Mouse (Mus musculus) retina, postnatal 1 day (tissue): ENCODE measurements around the gene Gm7361.
"Not testable (repeated sequence)": the region's sequence is repeated elsewhere in the genome, so short reads cannot be mapped to it uniquely, and the experiment has no call there.

Source experiments
- DNase-seq: peaks from one replicate; pipeline ENCODE4 v3.0.0-alpha.2; 2012

The Gm7361 gene

DNA sequence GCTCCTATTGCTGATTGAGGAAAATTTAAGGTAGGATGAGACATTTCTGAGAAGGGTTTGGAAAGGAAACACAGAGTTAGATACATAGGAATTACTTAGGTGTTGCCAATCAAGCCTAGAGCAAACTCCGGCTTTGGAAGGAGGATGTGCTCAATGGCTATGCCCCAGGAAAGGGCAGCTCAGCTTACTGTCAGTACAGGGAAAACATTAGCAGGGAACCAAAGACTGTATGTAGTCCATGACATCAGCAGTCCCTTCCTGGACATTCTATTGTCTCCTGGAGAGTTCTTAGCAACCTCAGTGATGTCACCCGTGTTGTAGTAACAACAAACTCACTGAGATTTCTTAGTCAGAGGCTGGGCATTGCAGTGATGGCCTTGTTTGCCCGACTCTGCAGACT is at the start of gene Gm7361:
Gene Gm7361, plus strand, starts transcription at position 301 of the 400 bp plus-strand sequence.
- DNase-seq: not testable (repeated sequence)

DNA sequence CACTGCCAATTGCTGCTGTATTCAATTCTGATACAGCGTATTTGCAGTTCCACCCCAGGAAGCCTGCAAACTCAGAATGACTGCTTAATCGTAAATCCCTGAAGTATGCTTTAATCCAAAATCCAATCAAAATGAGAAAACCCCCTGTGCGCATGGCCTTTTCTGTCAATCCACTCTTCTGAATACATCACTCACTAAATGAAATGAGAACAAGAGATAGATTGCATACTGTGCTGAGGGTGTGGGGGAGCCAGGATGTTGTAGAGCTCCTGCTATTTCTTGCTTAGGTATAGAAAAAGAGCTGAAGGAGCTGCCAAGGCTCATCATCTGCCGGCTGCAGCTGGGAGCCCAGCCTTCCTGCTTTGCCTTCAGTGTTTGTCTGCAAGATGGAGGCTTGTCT is 46.5 kb upstream of the Gm7361 start:
- DNase-seq: peak; percentile 30

DNA sequence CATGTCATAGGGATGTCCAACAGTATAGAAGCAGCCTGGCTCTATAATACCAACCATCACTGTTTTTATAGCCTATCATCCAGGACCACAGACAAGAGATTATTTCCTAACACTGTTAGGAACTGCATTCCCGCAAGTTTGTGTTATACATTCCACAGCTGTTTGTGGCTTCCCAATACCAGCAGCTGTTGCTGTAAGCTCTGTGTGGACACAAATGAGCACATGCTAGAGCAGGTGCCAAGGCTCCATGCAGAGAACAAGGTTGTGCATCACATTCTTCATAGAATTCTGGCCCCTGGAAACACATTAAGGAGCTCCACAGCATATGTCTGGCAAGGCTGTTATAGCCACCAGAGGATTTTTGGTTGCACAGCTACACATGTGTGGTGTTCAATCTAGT is 35.4 kb upstream of the Gm7361 start:
- DNase-seq: no peak

DNA sequence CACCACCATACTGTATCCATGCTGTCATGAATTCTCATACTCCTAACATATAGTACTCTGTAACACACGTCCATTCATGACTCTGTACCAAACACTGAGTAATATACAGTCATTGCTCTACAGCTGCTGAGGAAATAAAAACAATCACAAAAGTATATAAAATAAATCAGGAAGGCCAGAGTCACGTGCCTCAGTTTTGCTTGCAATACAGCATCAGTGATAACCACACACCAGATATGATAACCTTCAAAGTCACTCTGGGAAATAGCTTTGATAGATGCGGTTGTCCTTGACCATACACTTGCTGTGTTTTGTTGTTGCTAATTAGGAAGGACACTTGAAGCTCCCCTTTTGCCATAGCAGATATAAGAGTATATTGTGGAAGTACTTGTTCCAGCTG is 9.2 kb downstream of the Gm7361 start:
- not testable (repeated sequence) for DNase-seq

DNA sequence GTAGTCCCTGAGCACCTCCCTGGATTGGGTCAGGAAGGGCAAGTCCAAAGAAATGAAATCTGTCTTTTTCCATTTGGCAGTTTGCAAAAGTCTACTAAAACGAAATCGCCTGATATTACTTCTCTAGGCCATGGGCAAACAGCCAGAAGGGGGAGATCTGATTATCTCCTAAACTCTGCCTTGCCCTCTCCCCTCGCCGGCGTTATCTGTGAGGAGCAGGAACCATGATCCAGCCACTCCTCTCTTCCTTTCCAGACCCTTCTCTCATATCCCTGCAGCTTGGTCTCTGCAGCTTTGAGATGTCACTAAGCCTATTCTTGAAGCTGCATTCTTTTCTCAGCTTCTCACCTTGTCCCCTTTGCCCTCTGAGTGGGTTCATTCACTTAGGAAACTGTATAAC is 22.9 kb downstream of the Gm7361 start:
- no peak for DNase-seq

DNA sequence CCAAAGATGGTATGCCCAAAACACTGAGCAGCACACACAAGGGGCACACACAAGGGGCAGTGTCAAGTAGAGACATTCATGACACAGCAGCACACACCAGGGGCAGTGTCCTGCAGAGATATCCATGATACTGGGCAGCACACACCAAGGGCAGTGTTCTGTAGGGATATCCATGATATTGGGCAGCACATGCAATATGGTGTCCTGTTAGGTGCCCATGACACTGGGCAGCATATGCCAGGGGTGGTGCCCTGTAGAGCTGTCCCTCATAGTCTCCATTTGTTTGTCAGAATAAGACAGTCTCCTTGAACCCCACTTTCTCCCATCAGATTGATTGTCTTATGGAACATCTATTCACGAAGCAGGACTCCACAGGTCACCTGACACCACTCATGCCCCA is 24.2 kb downstream of the Gm7361 start:
- DNase-seq: no peak

DNA sequence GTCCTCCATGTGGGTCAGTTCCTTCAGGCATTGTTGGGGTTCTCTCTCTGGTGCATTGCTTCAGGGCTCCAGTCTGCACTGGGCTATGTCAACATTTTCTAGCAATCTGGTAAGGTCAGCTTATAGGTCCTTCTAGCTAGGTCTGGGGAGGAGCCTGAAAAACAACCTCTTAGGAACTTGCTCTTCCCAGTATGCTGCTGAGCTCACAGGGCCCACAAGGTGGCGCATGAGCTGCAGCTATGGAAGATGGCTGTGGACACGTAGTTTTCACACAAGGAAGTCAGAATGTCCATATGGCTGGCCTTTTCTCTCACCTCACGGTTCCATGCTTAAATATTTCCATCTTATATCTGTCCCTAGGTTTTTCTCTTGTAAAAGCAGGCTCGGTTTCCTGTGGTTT is 24.8 kb downstream of the Gm7361 start:
- peak; percentile 73 for DNase-seq

DNA sequence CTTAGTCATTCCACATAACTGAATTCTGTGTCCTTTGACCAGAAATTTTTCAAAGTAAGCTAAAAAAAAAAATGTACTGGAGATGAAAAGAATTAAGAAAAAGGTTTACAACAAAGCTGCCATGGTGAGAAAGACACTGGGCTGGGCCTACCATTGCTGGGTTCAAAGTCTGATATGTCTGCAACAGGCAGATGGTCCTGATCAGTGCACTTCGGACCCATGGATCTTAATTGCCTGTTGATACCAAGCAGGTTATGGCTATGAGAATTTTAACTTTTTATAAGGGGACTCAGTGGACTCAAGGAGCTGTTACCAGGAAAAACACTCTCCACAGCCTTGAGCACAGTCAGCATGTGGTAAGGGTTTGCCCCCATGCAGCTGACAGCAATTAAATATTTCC is 25.9 kb downstream of the Gm7361 start:
- DNase-seq: no peak

DNA sequence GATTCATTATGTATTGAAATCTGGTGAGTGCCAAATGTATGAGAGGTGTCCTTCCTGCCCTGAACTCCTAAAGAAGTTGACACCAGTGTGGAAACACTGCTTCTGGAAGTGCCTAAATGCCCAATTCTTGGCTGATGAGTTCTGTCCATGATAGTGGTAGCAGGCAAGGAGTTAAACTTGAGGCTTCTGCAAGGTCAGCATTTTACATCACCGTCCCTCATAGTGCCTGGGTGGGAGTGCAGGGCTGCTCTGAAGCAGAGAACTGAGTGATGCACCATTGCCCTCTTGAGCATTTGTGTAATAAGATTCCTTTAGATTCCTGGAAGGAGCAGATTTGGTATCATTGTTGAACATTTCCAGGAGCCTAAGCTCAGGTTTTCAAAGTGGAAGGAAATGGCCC is 34.1 kb downstream of the Gm7361 start:
- DNase-seq: no peak

DNA sequence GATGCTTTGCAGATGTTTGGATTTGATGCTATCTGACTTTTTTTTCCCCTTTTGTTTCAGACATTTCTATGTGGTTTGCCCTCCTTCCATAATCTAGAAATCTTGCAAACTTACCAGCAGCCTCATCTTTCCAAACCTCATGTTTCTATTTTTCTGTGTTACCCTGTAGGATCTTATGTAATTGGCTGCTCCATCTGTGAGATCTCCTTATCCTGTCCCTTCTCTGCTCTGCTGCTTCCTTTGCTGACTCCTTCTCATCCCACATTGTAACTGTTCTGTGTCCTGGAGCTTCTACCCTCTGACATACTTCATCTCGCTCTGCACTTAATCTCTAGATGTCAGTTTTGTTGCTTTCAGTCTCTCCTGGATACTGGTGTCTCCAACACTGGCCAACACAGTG is 35.8 kb downstream of the Gm7361 start:
- no peak for DNase-seq
